Mouse (Mus musculus): ENCODE data around the gene Pax4.

Gene Pax4

GRCm38 (mm10) chr6:28447937-28448336 is 1.2 kb downstream of the Pax4 start:
- no peak for DNase-seq (ENCODE audit: low spot score in 2 of 2)

GRCm38 (mm10) chr6:28431538-28431855 is 17.7 kb downstream of the Pax4 start:
- no peak for DNase-seq (ENCODE audit: low spot score in 2 of 2)

- peak in 1 of 2 experiments; percentile 43 for DNase-seq (ENCODE audit: low spot score in 2 of 2)
Measured at GRCm38 (mm10) chr6:28430795-28431537, 18.2 kb downstream of the Pax4 start.

- no peak for DNase-seq (ENCODE audit: low spot score in 2 of 2)
Measured at GRCm38 (mm10) chr6:28429870-28430269, 19.3 kb downstream of the Pax4 start.

DNA sequence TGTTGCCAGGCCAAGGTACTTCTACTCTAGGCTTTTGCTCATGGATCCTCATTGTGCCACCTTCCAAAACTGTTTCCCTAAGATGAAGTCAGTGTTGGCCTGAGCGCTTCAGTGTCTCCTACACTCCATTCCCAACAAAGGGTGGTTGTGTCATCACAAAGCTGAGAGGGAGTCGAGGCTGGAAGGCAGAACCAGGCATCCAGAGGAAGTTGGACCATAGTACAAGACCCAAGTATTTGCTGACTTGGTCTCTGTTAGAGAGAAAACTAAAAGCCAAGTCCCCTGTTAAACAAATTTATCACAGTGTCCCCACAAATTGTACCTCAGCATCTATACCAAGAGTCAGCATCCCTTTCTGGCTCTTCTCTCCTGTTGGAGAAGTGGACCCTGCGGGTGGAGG is 20.9 kb downstream of the Pax4 start, which contains the start of gene Gcc1:
TSS of gene Gcc1 (minus strand) at position 101 of the 400 bp plus-strand sequence.
- DNase-seq (ENCODE audit: low spot score in 2 of 2): no peak

DNA sequence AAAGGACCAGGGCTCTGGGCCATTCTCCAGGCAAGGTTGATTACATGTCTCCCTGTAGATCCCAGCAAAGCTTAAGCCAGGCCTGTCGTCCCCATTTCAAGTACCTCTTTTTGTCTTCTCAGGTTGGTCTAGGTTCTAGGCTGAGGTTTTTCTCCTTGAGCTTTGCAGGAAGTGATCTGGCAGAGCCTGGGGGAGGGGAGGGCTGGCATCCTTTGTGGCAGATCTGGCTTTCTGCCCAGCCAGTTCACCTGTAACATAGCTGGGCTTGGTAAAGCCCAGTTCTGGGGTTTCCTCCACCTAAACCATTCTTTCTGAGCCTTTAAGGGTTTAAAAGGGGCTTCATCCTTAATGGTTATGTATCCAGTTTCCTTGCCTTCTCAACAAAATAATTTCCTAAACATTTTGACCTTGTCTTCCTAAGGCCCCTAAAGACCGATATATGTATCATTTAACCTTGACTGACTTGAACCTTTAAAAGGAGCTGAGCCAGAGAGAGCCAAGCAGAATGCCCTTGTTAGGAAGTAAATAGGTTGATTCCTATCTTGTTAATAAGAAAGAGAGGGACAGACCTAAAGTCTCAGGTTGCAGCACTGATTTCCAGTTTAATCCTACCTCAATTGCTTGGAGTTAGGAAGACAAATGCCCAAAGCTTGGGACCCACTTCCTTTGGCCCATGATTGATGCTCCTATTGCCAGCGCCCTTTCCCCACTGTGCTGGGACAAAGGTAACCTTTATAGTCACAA is 21.9 kb downstream of the Pax4 start, which contains the start of gene Fscn3:
TSS of gene Fscn3 (plus strand) at position 694 of the 744 bp plus-strand sequence.
- DNase-seq (ENCODE audit: low spot score in 2 of 2): no peak

DNA sequence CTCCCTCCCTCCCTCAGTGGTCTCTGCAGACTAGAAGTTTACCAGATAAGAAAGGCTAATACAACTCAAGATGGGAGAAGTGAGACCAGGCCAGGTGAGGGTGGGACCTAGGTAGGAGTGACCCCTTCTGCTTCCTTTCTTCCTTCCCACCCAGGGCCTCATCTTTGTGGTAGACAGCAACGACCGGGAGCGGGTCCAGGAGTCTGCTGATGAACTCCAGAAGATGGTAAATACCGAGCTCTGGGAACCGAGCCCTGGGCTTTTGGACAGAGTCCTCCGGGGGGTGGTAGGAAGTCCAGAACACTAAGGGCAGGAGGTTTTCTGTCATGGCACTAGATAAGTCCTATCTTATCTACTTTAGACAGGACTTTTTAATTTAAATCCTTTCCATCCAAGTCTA is 24.1 kb downstream of the Pax4 start:
- DNase-seq (ENCODE audit: low spot score in 2 of 2): no peak

- DNase-seq (ENCODE audit: low spot score in 2 of 2): peak; percentile 64 to 86
Measured at GRCm38 (mm10) chr6:28423767-28424695, 25.1 kb downstream of the Pax4 start.

GRCm38 (mm10) chr6:28423313-28423712 is 25.8 kb downstream of the Pax4 start, which contains the start of gene Arf5:
TSS of gene Arf5 (plus strand) at chr6:28423560.
- peak; percentile 98 to 99 for DNase-seq (ENCODE audit: low spot score in 2 of 2)

DNA sequence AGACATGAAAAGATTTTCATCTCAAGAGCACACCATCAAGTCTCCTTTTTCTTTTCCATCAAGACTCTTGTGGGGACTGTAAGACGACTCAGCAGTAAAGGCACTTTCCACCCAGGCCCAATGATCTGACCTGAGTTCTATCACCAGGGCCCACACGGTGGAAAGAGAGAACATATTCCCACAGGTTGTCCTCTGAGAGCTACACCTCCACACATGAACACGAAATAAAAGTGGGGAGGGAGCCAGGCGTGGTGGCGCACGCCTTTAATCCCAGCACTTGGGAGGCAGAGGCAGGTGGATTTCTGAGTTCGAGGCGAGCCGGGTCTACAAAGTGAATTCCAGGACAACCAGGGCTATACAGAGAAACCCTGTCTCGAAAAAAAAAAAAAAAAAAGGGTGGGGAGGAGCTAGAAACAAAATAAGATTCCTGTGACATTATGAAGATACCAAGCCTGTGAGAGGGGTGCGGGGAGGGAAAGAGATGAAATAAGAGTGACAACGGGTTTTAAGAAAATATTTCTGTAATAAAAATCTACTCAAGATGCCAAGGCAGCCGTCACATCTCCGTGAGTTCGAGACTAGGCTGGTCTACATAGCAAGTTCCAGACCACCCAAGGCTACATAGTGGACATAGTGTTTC is 26.4 kb downstream of the Pax4 start:
- no peak for DNase-seq (ENCODE audit: low spot score in 2 of 2)

DNA sequence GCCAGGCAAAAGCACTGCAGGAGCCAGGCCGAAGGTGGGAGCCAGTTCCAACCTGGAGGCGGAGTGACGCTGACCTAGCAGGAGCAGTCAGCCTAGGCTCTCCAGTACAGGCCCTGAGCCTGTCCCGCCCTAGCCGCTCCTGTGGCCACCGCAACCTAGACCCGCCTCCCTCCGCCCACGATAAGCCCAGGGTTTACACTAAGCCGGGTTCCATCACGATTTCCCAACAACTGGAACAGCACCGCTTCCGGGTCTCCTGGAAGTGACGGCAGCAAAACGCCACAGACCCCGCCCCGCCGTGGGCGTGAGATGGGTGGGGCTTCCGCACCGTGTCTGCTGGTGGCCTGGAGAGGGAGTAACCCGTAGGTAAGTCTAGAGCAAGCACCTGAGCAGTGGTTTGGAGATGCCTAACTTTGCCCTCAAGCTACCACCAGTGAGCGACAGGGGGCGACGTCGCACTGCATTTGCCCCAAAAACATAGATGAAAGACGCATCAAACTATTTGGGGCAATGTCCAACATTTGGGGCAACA is 27.6 kb downstream of the Pax4 start:
- DNase-seq (ENCODE audit: low spot score in 2 of 2): peak; percentile 96 to 97

DNA sequence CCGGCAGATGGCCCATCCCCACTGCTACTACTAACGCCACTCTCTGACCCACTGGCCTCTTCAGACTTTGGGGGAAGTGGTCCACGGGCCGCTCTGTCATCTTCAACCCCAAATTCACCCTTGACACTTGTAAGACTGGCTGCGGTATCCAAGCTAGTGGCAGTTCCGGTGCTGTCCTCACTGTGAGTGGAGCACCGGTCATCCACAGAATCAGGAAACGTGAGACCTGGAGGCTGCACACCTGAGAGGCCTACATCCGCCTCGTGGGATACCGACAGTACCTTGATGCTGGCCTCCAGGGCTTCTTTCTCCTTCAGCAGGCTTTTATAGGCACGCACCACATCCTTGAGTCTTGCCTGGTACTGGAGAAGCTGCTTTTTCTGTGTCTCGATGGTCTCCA is 28.3 kb downstream of the Pax4 start:
- peak in 1 of 2 experiments; percentile 65 for DNase-seq (ENCODE audit: low spot score in 2 of 2)

GRCm38 (mm10) chr6:28420361-28420760 is 28.8 kb downstream of the Pax4 start:
- DNase-seq (ENCODE audit: low spot score in 2 of 2): no peak

GRCm38 (mm10) chr6:28419673-28420072 is 29.5 kb downstream of the Pax4 start:
- no peak for DNase-seq (ENCODE audit: low spot score in 2 of 2)

- DNase-seq (ENCODE audit: low spot score in 2 of 2): no peak
Measured at GRCm38 (mm10) chr6:28418449-28418848, 30.7 kb downstream of the Pax4 start.

DNA sequence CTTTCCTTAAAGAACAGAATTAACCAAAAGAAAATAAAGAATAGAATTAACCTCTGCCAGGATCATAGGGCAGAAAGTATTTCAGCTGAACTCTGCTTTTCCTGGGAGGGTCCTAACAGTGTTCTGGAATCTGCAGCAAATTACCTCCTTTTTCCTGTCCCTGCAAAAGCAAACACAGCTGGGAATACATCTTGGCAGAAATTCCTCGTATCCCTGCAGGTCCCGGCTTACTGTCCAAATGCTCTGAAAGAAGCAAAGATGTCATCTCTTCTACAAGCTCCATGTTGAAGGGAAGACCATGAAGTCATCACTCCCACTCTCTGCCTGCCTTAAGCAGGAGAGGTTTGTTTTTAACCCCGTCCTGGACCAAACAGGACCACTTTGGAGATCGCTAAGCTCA is 32.2 kb downstream of the Pax4 start:
- no peak for DNase-seq (ENCODE audit: low spot score in 2 of 2)

- no peak for DNase-seq (ENCODE audit: low spot score in 2 of 2)
Measured at GRCm38 (mm10) chr6:28411236-28411635, 37.9 kb downstream of the Pax4 start.

- no peak for DNase-seq (ENCODE audit: low spot score in 2 of 2)
Measured at GRCm38 (mm10) chr6:28410053-28410452, 39.1 kb downstream of the Pax4 start.

GRCm38 (mm10) chr6:28399791-28400190 is 49.4 kb downstream of the Pax4 start:
- DNase-seq (ENCODE audit: low spot score in 2 of 2): peak in 1 of 2 experiments; percentile 19

GRCm38 (mm10) chr6:28398726-28399125 is 50.4 kb downstream of the Pax4 start:
- DNase-seq (ENCODE audit: low spot score in 2 of 2): no peak

DNA sequence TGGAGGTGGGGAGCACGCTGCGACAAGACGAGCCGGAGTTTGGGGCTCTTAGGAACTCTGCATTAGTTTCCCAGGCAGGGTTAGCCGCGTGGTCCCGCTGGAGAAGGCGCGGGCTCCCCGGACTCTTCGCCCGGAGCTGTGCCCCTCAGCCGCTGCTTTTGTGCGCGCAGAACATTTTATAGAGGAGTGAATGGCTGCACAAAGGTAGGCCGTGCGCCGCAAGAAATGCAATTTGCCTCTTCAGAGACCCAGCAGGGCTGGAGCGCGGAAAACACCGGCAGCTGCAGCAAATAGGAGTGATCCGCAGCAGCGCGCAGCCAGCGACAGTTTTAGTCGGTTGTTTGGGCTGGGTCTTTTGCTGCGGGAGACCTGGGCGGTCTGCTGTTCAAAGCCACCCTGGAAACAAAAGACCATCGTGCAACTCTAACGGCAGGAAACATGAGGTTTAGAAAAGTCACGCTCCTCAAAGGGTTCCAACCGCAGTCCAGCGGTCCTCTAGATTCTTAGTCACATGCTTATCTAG is 51.4 kb downstream of the Pax4 start, which contains the start of gene Zfp800:
TSS of gene Zfp800 (minus strand) at position 325 of the 523 bp plus-strand sequence.
- no peak for DNase-seq (ENCODE audit: low spot score in 2 of 2)

Measured in spleen, postnatal 4 days (tissue).